Mouse (Mus musculus) heart, postnatal 0 days (tissue): ENCODE measurements around the gene Speer4c.
"Not testable (repeated sequence)": the region's sequence is repeated elsewhere in the genome, so short reads cannot be mapped to it uniquely, and the experiment has no call there.

ENCODE experiments used
- CTCF ChIP-seq: IDR thresholded peaks from 2 replicates; pipeline ENCODE4 v1.5.1; 2016; ENCODE audit warnings: antibody characterized with exemption, control low read depth, low read depth
- EP300 ChIP-seq: IDR thresholded peaks from 2 replicates; pipeline ENCODE4 v1.6.1; 2016; ENCODE audit warnings: antibody characterized with exemption, low read depth

GRCm38 (mm10) chr5:15670789-15671188 is 43.3 kb downstream of the Speer4c start:
- not testable (repeated sequence) for TF ChIP-seq CTCF, EP300
